Comparison of ENCODE assay signal across 22 mouse cellular contexts in genomic region chr19:56235040-56235439, GRCm38 (mm10). TPM values are rescaled to one million over a fixed set of nuclear protein-coding genes. Genes with fewer than 3 reads are reported as not detected.
DNase-seq lines count a peak whose midpoint lies in the region; ATAC-seq and TF ChIP-seq lines count a peak whose summit lies in the region.
"Had no signal": no experiment of that assay in that cellular context is flagged by ENCODE, and none has a peak within 500 bp of the region (broad histone marks: within the 10 kb centered on the region; RNA-seq: fewer than 3 reads in every experiment).

No protein-coding gene starts in this region.

- H3K9me3 ChIP-seq in kidney, embryonic 15.5 days (replicated peaks), result no peaks in the 10 kb centered on the region
- H3K9me3 ChIP-seq in lung, postnatal 0 days (ENCODE audit: low read length), result no peaks in the 10 kb centered on the region
- H3K9me3 ChIP-seq in limb, embryonic 13.5 days, result peaks cover 4% of the 10 kb centered on the region; the same call in 1 of the 2 replicates
- H3K9me3 ChIP-seq in heart, embryonic 11.5 days (replicated peaks; ENCODE audit: control insufficient read depth, low read length), result peaks cover 6% of the 10 kb centered on the region; the same call in 1 of the 2 replicates

- no peak for DNase-seq in kidney, postnatal 36 days
- DNase-seq in lung, postnatal 0 days (ENCODE audit: low spot score), result peak; percentile 67
- no peak for DNase-seq in lung, adult 18-20 months
- peak; percentile 35 for DNase-seq in Muller cell, postnatal 12 days (ENCODE audit: inconsistent ontology term)
- DNase-seq: adrenal gland, postnatal 36 days; cerebellum, adult 18-20 months; cerebellum, postnatal 36 days; gastrocnemius, postnatal 10 days; heart, adult 11 months; thymus, postnatal 14 days had no signal

- no peak overlapping the region for H3K4me3 ChIP-seq in kidney, embryonic 15.5 days (replicated peaks)
- H3K4me3 ChIP-seq in lung, postnatal 0 days (ENCODE audit: low read depth, low read length), result no peak overlapping the region
- no peak overlapping the region for H3K4me3 ChIP-seq in limb, embryonic 13.5 days
- H3K4me3 ChIP-seq in heart, embryonic 11.5 days (ENCODE audit: low read depth, low read length), result no peak overlapping the region
- H3K4me3 ChIP-seq: erythroblast, embryonic 14.5 days; forebrain, embryonic 13.5 days; heart, embryonic 13.5 days; left cerebral cortex, adult 2 months; myocyte had no signal

- 0 out of 2 replicates have a peak, but pooled peaks cover 4% of the 10 kb centered on the region for H3K36me3 ChIP-seq in kidney, embryonic 15.5 days
- H3K36me3 ChIP-seq in lung, postnatal 0 days (ENCODE audit: insufficient read depth, low read length), result no peaks in the 10 kb centered on the region
- no peaks in the 10 kb centered on the region for H3K36me3 ChIP-seq in limb, embryonic 13.5 days
- no peaks in the 10 kb centered on the region for H3K36me3 ChIP-seq in heart, embryonic 11.5 days (ENCODE audit: control insufficient read depth, insufficient read depth, low read length)
- H3K36me3 ChIP-seq: heart, embryonic 13.5 days had no signal

- 31% methylated on average over 2 of the region's 2 CpGs for WGBS in kidney, embryonic 15.5 days
- WGBS in lung, postnatal 0 days, result 14% methylated on average over 2 of the region's 2 CpGs
- 26% methylated on average over 2 of the region's 2 CpGs for WGBS in limb, embryonic 13.5 days
- 60% methylated on average over 2 of the region's 2 CpGs for WGBS in heart, embryonic 11.5 days (ENCODE audit: insufficient replicate concordance)

- no peak for TF ChIP-seq EP300 in lung, postnatal 0 days (IDR thresholded peaks at IDR 0.05)

- no peak overlapping the region for H3K9ac ChIP-seq in kidney, embryonic 15.5 days
- H3K9ac ChIP-seq in lung, postnatal 0 days (replicated peaks; ENCODE audit: low read depth), result no peak overlapping the region
- H3K9ac ChIP-seq in limb, embryonic 13.5 days, result no peak overlapping the region
- H3K9ac ChIP-seq in heart, embryonic 11.5 days (ENCODE audit: low read depth, low read length), result no peak overlapping the region
- H3K9ac ChIP-seq: forebrain, embryonic 13.5 days; heart, embryonic 13.5 days; hindbrain, embryonic 14.5 days; liver, embryonic 14.5 days had no signal

- H3K27me3 ChIP-seq in kidney, embryonic 15.5 days, result no peaks in the 10 kb centered on the region
- H3K27me3 ChIP-seq in lung, postnatal 0 days (replicated peaks; ENCODE audit: insufficient read depth, low read length), result no peaks in the 10 kb centered on the region
- H3K27me3 ChIP-seq in limb, embryonic 13.5 days, result no peaks in the 10 kb centered on the region
- H3K27me3 ChIP-seq in heart, embryonic 11.5 days (ENCODE audit: control insufficient read depth, insufficient read depth, low read length), result no peaks in the 10 kb centered on the region
- H3K27me3 ChIP-seq: heart, embryonic 13.5 days had no signal

- 0 out of 2 replicates have a peak overlapping the region, but pooled peaks have one; percentile 10 for H3K27ac ChIP-seq in kidney, embryonic 15.5 days
- no peak overlapping the region for H3K27ac ChIP-seq in lung, postnatal 0 days (ENCODE audit: low read length)
- H3K27ac ChIP-seq in limb, embryonic 13.5 days, result peak overlapping the region; percentile 52; the same call in 1 of the 2 replicates
- no peak overlapping the region for H3K27ac ChIP-seq in heart, embryonic 11.5 days (ENCODE audit: low read depth, low read length)
- H3K27ac ChIP-seq: forebrain, embryonic 13.5 days; heart, embryonic 13.5 days; hindbrain, embryonic 14.5 days; left cerebral cortex, adult 2 months; liver, embryonic 14.5 days had no signal

- no peak overlapping the region for H3K4me2 ChIP-seq in kidney, embryonic 15.5 days
- no peak overlapping the region for H3K4me2 ChIP-seq in lung, postnatal 0 days (replicated peaks; ENCODE audit: low read depth, low read length)
- no peak overlapping the region for H3K4me2 ChIP-seq in limb, embryonic 13.5 days (replicated peaks)
- H3K4me2 ChIP-seq in heart, embryonic 11.5 days, result no peak overlapping the region
- H3K4me2 ChIP-seq: forebrain, embryonic 13.5 days; heart, embryonic 13.5 days; hindbrain, embryonic 14.5 days had no signal

- no peak for ATAC-seq in kidney, embryonic 15.5 days (replicated peaks; ENCODE audit: low FRiP score)
- ATAC-seq in lung, postnatal 0 days, result no peak; the same call in 1 of the 2 replicates
- ATAC-seq in limb, embryonic 13.5 days (ENCODE audit: low FRiP score, low read depth), result no peak
- ATAC-seq in heart, embryonic 11.5 days (replicated peaks; ENCODE audit: insufficient number of reproducible peaks, low FRiP score, low TSS enrichment), result no peak
- ATAC-seq: CD4-positive, CD25-positive, alpha-beta regulatory T cell, adult 4 months; forebrain, embryonic 13.5 days had no signal

- H3K4me1 ChIP-seq in kidney, embryonic 15.5 days, result peaks cover 27% of the 10 kb centered on the region
- peaks cover 6% of the 10 kb centered on the region; the same call in 1 of the 2 replicates for H3K4me1 ChIP-seq in lung, postnatal 0 days (ENCODE audit: insufficient read depth, low read depth, low read length)
- H3K4me1 ChIP-seq in limb, embryonic 13.5 days, result peaks cover 34% of the 10 kb centered on the region
- no peaks in the 10 kb centered on the region for H3K4me1 ChIP-seq in heart, embryonic 11.5 days (ENCODE audit: control insufficient read depth, insufficient read depth, low read length)

- TF ChIP-seq CTCF in lung, postnatal 0 days (IDR thresholded peaks at IDR 0.05), result no peak

RNA-seq across cellular contexts. Expression of gene Habp2, which starts 51.9 kb away (rescaled TPM):
- polyA plus RNA-seq in kidney, embryonic 15.5 days (2015; fragmentation: Nextera tagmentation; extraction: Ambion mirVana), result 30.8 and 31.2 TPM in 2 replicates
- polyA plus RNA-seq in lung, postnatal 0 days (2015; fragmentation: Nextera tagmentation; extraction: Ambion mirVana), result 0.18 TPM in 1 of 2 replicates, not detected in the other
- 0.10 and 0.23 TPM in 2 replicates for polyA plus RNA-seq in limb, embryonic 13.5 days (2015; fragmentation: Nextera tagmentation; extraction: Ambion mirVana)
- polyA plus RNA-seq in heart, embryonic 11.5 days (2014; fragmentation: Nextera tagmentation; extraction: Ambion mirVana), result 0.84 and 1.9 TPM in 2 replicates
- polyA plus RNA-seq: hindbrain, embryonic 14.5 days; testis, adult 2 months had no signal

Comparison
In these comparisons a context has a peak if more than half of its experiments do, and no peak if none do; other contexts are left out.
1. DNase-seq: peak in lung, postnatal 0 days (single experiment) and Muller cell, postnatal 12 days (single experiment); none in kidney, postnatal 36 days (0 of 2) and lung, adult 18-20 months (0 of 2).
2. H3K27ac ChIP-seq: peak in kidney, embryonic 15.5 days (single experiment) and limb, embryonic 13.5 days (single experiment); none in lung, postnatal 0 days (single experiment) and heart, embryonic 11.5 days (single experiment).
3. RNA of gene Habp2, which starts 51.9 kb away (polyA plus RNA-seq): 30.8 to 31.2 TPM in kidney, embryonic 15.5 days; 0.84 to 1.9 TPM in heart, embryonic 11.5 days, 0.18 TPM in lung, postnatal 0 days and 0.10 to 0.23 TPM in limb, embryonic 13.5 days; every median in the first group is over 10 times any median in the second.